Mouse (Mus musculus) heart, embryonic 16.5 days (tissue): ENCODE data around the gene Gfy. TPM values are rescaled to one million over a fixed set of nuclear protein-coding genes. Genes with fewer than 3 reads are reported as not detected.

Experiments
- ATAC-seq: fragments of 200-750 bp; cut with Nextera tagmentation; replicated peaks from 2 replicates; pipeline ENCODE4 v1.8.0; 2017; ENCODE audit warnings: moderate number of reproducible peaks; ENCODE audit not compliant: insufficient read depth, low FRiP score; ENCODE audit errors: extremely low read depth
- H3K27ac ChIP-seq: fragments of 300-500 bp; sonication (generic); 2 replicates; pipeline ENCODE4 v1.5.1; 2014; ENCODE audit warnings: mild to moderate bottlenecking, low read length, control low read depth, moderate library complexity
- H3K27me3 ChIP-seq: fragments of 300-500 bp; sonication (generic); 2 replicates; pipeline ENCODE4 v1.6.1; 2014; ENCODE audit warnings: low read length, mixed read lengths; ENCODE audit not compliant: control insufficient read depth, insufficient read depth
- H3K36me3 ChIP-seq: fragments of 300-500 bp; sonication (generic); 2 replicates; pipeline ENCODE4 v1.6.1; 2014; ENCODE audit not compliant: control insufficient read depth, insufficient read depth
- H3K4me1 ChIP-seq: fragments of 300-500 bp; sonication (generic); 2 replicates; pipeline ENCODE4 v1.6.1; 2014; ENCODE audit warnings: low read length, mixed read lengths; ENCODE audit not compliant: control insufficient read depth, insufficient read depth
- H3K4me2 ChIP-seq: fragments of 300-500 bp; sonication (generic); 2 replicates; pipeline ENCODE4 v1.6.1; 2014; ENCODE audit warnings: low read depth, mild to moderate bottlenecking, control low read depth, low read length
- H3K4me3 ChIP-seq: fragments of 300-500 bp; sonication (generic); 2 replicates; pipeline ENCODE4 v1.5.1; 2014; ENCODE audit warnings: mild to moderate bottlenecking, control low read depth, low read length
- H3K9ac ChIP-seq: fragments of 300-500 bp; sonication (generic); 2 replicates; pipeline ENCODE4 v1.6.1; 2014; ENCODE audit warnings: low read length, control low read depth
- H3K9me3 ChIP-seq: fragments of 300-500 bp; sonication (generic); replicated peaks from 2 replicates; pipeline ENCODE4 v1.6.1; 2016; ENCODE audit warnings: low read length; ENCODE audit not compliant: control insufficient read depth
- WGBS: fragments of 180-500 bp; shearing (Covaris S2); extraction: QIAGEN DNeasy Blood & Tissue Kit; methylation state at CpG from one replicate; pipeline ENCODE4 v1.1.7; 2014; 5-methylcytosine and 5-hydroxymethylcytosine counted together
- polyA plus RNA-seq: library from polyadenylated mRNA; unstranded; fragments of >200 nt; fragmentation: Nextera tagmentation; extraction: Ambion mirVana; gene quantifications from 2 replicates; pipeline ENCODE4 v1.2.1, GENCODE M21; 2015

The Gfy gene
- not detected in 2 replicates for polyA plus RNA-seq

DNA sequence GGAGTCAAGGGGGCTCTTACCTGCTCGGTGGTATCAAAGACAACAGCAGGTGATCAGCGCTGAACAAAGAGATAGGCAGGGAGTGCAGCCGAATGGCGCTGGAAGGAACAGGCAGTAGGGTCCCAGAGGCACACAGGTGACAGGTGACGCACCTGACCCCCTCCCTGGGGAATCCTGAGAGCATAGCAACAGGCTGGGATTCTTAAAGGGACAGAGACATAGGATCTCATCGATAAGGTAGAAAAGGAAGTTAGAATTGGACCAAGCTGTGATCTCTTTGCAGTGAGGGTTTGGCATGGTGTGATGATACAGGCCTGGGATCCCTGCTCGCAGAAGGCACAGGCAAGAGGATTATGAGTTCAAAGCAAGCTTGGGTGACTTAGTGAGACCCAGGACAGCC lies at the start of gene Gfy:
Gene Gfy (minus strand): TSS at position 101 of the 400 bp plus-strand sequence.
- H3K4me1 ChIP-seq = peaks cover 14% of the 10 kb centered on the region
- H3K4me2 ChIP-seq = no peak within 1 kb of the TSS
- H3K27ac ChIP-seq = no peak within 1 kb of the TSS
- H3K4me3 ChIP-seq = no peak within 1 kb of the TSS
- WGBS = 32% methylated on average over 7 of the region's 7 CpGs
- H3K36me3 ChIP-seq = no peaks in the 10 kb centered on the region
- H3K9me3 ChIP-seq = no peaks in the 10 kb centered on the region
- no peak within 1 kb of the TSS for H3K9ac ChIP-seq
- no peak for ATAC-seq
- peaks cover 97% of the 10 kb centered on the region for H3K27me3 ChIP-seq

DNA sequence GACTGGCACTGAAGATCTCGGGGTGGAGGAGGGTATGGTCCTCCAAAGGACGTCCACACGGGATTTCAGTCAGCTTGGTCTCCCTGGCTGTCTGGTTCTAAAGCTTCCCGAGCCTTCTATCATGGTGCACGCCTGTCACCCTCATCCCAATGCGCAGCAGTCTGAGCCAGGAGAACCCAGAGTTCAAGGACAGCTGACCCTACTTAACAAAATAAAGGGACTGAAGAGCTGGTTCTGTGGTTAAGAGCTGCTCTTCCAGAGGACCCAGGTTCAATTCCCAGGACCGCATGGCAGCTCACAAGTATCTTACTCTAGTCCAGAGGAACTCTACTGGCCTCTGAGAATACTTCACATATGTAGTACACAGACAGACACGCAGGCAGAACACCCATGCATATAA lies 49.7 kb upstream of the Gfy start:
- no peaks in the 10 kb centered on the region for H3K9me3 ChIP-seq
- H3K27ac ChIP-seq = no peak overlapping the region
- no peak overlapping the region for H3K9ac ChIP-seq
- peaks cover 9% of the 10 kb centered on the region for H3K4me1 ChIP-seq
- no peak overlapping the region for H3K4me2 ChIP-seq
- WGBS = 88% methylated on average over 8 of the region's 8 CpGs
- H3K36me3 ChIP-seq = peaks cover 59% of the 10 kb centered on the region
- no peak for ATAC-seq
- no peak overlapping the region for H3K4me3 ChIP-seq
- H3K27me3 ChIP-seq = no peaks in the 10 kb centered on the region

DNA sequence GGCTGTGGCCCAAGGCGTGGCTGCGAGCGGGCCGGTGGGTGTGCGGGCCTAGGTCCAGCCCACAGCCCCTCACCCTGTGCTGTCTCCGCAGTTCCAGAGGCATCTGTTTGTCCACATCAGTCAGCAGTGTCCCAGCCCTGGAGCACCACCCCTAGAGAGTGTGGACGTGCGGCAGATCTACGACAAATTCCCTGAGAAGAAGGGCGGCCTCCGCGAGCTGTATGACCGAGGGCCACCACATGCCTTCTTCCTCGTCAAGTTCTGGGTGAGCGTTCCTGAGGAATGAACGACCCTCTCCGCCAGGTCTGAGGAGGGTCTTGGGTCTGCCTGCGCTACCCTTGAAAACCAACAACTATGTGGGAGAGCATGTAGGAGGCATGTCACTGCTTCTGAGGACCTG lies 49.2 kb upstream of the Gfy start:
- Histone ChIP-seq H3K27me3 (no peaks in the 10 kb centered on the region), H3K27ac (no peak overlapping the region), H3K4me2 (no peak overlapping the region), H3K36me3 (peaks cover 63% of the 10 kb centered on the region), H3K9me3 (no peaks in the 10 kb centered on the region), H3K9ac (no peak overlapping the region), H3K4me3 (no peak overlapping the region), H3K4me1 (peaks cover 4% of the 10 kb centered on the region; the same call in 1 of the 2 replicates)
- WGBS = 90% methylated on average over 18 of the region's 18 CpGs
- no peak for ATAC-seq

DNA sequence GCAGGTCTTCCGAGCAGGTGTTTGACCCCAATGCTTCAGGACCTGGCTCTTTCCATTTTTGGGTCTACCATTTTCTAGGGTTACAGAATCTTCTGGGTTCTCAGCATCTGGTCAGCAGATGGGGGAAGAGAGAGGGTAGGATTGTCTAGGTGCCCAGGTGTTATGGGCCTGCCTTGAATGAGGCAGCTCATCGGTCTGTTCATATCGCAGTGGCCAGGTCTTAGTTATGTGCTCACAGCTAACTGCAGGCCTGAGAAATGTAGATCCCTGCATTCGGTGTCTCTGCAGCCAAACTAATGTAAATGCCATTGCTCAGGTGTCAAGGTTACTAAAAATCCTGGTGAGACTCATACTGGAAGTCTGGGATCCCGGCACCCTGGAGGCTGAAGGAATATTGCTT lies 47.1 kb upstream of the Gfy start:
- Histone ChIP-seq H3K4me1 (no peaks in the 10 kb centered on the region), H3K36me3 (peaks cover 72% of the 10 kb centered on the region), H3K9ac (no peak overlapping the region), H3K27me3 (no peaks in the 10 kb centered on the region), H3K9me3 (no peaks in the 10 kb centered on the region), H3K4me2 (no peak overlapping the region), H3K4me3 (no peak overlapping the region), H3K27ac (no peak overlapping the region)
- ATAC-seq = no peak
- 94% methylated on average over 5 of the region's 5 CpGs for WGBS

DNA sequence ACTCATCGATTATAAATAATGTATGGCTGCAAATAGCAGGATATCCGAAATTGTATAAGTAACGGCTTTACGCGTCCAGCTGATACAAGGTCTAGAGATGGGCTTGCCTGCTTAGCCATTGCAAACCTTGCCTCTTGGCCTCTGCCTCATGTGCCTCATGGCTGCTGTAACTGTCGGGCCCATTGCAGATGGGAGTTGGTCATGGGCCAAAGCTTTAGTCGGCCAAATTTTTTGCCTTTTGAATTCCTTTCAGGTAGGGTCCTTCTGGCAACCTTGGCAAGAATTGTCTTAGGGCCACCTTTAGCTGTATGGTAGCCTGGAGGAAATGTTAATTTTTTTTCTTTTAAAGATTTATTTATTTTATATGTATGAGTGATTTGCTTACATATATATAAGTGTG lies 45.5 kb upstream of the Gfy start:
- ATAC-seq = no peak
- peaks cover 77% of the 10 kb centered on the region for H3K36me3 ChIP-seq
- no peak overlapping the region for H3K27ac ChIP-seq
- no peak overlapping the region for H3K9ac ChIP-seq
- WGBS = 88% methylated on average over 7 of the region's 7 CpGs
- H3K4me3 ChIP-seq = no peak overlapping the region
- no peaks in the 10 kb centered on the region for H3K4me1 ChIP-seq
- H3K27me3 ChIP-seq = no peaks in the 10 kb centered on the region
- no peak overlapping the region for H3K4me2 ChIP-seq
- no peaks in the 10 kb centered on the region for H3K9me3 ChIP-seq

DNA sequence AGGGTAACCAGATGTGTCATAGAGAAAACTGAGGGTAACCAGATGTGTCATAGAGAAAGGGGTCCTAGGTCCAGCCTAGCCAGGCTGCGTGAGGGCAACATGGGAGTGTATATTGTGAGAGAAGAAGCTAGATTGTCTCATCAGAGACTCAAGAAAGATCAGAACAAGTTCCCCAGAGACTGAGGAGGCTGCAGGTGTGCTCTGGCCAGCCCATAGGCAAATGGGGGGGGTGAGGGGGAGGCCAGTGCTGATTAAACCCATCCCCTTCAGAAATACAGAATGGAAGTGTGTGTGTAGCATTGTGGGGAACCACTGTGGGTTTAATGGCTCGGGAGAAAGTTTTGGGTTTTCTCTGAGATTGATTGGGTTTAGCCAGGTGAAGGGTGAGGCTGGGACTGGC lies 42.3 kb upstream of the Gfy start:
- H3K36me3 ChIP-seq = peaks cover 64% of the 10 kb centered on the region
- ATAC-seq = no peak
- no peak overlapping the region for H3K9ac ChIP-seq
- H3K4me2 ChIP-seq = no peak overlapping the region
- no peak overlapping the region for H3K4me3 ChIP-seq
- no peak overlapping the region for H3K27ac ChIP-seq
- H3K4me1 ChIP-seq = peaks cover 15% of the 10 kb centered on the region
- H3K9me3 ChIP-seq = no peaks in the 10 kb centered on the region
- no peaks in the 10 kb centered on the region for H3K27me3 ChIP-seq
- WGBS = 81% methylated on average over 2 of the region's 2 CpGs

DNA sequence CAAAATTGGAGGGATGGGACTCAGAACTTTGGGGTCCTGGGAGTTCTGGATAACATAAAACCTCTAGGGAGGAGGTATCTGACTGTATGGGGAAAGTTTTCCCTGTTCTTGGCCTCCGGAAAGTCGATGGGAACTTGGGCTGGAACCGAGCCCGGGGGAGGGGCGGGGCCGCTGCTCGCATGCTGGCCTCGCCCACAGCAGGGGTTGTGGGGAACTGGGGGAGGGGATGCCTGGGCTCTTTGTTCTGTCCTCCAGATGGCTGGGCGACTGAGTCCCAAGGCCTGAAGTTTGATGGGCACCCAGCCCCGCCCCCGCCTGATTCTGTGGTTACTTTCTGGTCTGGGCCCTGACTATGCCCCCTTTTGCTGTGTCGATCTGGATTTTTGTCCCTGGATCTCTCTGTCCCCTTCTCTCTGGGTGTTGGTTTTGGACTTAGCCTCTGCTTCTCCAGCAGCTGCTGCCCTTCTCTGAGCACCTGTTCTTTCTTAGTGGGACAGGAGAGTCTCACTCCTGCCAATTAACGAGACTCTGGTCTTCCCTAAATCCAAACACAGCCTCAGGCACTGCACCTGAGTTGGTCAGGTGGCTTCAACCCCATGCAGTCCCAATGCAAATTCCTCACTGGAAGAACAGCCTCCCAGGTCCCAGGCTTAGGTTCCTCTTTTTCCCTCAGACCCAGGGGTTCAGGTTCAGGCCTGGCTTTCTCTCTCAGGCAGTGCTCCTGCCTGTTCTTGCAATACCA lies 37.2 kb upstream of the Gfy start:
- ATAC-seq = peak; percentile 86
- WGBS = 1% methylated on average over 13 of the region's 13 CpGs
- peak overlapping the region; percentile 90 for H3K4me3 ChIP-seq
- H3K27me3 ChIP-seq = peaks cover 4% of the 10 kb centered on the region
- peak overlapping the region; percentile 91 for H3K4me2 ChIP-seq
- peak overlapping the region; percentile 85 for H3K27ac ChIP-seq
- peak overlapping the region; percentile 97 for H3K9ac ChIP-seq
- no peaks in the 10 kb centered on the region for H3K9me3 ChIP-seq
- H3K36me3 ChIP-seq = peaks cover 27% of the 10 kb centered on the region
- peaks cover 23% of the 10 kb centered on the region for H3K4me1 ChIP-seq

DNA sequence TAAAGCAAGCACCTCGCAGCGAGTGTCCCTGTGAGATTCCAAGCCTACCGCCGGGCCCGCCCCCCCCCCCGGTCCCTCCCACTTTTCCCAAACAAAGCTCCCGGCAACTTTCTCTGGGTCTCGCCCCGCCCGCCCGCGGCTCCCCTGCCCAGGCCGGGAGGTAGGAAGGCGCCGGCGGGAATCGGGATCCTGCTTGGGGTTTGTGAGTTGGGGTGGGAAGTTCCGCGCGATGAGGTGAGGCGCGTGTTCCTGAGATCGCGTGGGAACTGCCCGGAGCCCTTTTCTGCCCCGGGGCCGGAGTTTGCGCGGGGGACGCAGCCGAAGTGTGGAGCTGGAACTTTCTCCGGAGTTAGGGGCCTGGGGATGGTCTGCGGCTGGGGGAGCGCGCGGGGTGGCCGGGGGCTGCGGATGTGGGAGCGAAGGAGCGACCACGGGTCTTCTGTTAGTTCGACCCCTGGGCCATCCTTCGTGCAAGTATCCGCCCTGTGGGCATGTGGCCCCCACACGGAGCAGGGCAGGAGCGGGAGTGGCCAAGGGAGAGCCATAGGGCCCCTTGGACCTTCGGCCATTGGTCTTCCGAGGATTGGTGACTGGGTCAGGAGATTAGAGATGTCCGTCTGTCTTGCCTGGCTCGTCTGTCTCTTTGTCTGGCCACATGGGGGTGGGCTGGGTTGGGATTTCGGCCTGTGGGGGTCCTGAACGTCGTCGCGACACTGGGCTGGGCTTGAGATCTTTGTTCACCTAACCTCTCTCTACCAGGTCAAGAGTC lies 36.5 kb upstream of the Gfy start, which contains the start of gene Tead2:
Gene Tead2 (plus strand): TSS at position 81 of the 769 bp plus-strand sequence.
- H3K4me2 ChIP-seq = peak within 1 kb of the TSS; percentile 91
- H3K9ac ChIP-seq = peak within 1 kb of the TSS; percentile 97
- peaks cover 11% of the 10 kb centered on the region for H3K27me3 ChIP-seq
- ATAC-seq = peak; percentile 73
- peak within 1 kb of the TSS; percentile 90 for H3K4me3 ChIP-seq
- H3K36me3 ChIP-seq = peaks cover 22% of the 10 kb centered on the region
- H3K4me1 ChIP-seq = peaks cover 25% of the 10 kb centered on the region
- WGBS = under 1% methylated on average over 55 of the region's 55 CpGs
- no peaks in the 10 kb centered on the region for H3K9me3 ChIP-seq
- H3K27ac ChIP-seq = peak within 1 kb of the TSS; percentile 85

DNA sequence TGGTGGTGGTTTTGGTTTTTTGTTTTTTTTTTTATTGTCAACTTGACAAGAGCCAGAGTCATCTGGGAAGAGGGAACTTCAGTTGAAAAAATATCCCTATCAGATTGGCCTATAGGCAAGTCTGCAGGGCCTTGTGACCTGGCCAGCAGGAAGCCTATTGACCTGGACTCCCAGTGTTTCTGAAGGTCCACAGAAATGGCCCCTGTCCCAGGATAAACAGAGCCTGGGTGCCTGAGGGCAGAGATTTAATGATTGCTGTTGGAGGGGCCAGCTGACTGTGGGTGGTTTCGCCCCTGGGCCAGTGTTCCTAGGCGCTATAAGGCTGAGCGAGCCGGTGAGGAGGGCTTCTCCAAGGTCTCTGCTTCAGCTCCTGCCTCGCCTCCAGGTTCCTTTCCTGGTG lies 34.3 kb upstream of the Gfy start:
- H3K4me2 ChIP-seq = no peak overlapping the region
- 81% methylated on average over 5 of the region's 5 CpGs for WGBS
- H3K4me3 ChIP-seq = no peak overlapping the region
- ATAC-seq = no peak
- H3K4me1 ChIP-seq = peaks cover 23% of the 10 kb centered on the region
- H3K36me3 ChIP-seq = peaks cover 9% of the 10 kb centered on the region; the same call in 1 of the 2 replicates
- H3K27ac ChIP-seq = no peak overlapping the region
- no peak overlapping the region for H3K9ac ChIP-seq
- peaks cover 19% of the 10 kb centered on the region for H3K27me3 ChIP-seq
- H3K9me3 ChIP-seq = no peaks in the 10 kb centered on the region
